Mouse (Mus musculus) CH12.LX (cell line): Measurements from ENCODE around the gene Entpd5.

ENCODE experiments used
- E2F4 ChIP-seq: IDR thresholded peaks from 2 replicates; pipeline ENCODE4 v1.6.1; 2011; ENCODE audit warnings: low read depth, low read length, improper control_type of control experiment; ENCODE audit not compliant: insufficient replicate concordance
- IRF4 ChIP-seq: IDR thresholded peaks from 2 replicates; pipeline ENCODE4 v1.6.1; 2014; ENCODE audit warnings: low read depth, mild to moderate bottlenecking, inconsistent platforms, low read length, improper control_type of control experiment
- RAD21 ChIP-seq: IDR thresholded peaks from 2 replicates; pipeline ENCODE4 v1.6.1; 2011; ENCODE audit warnings: low read depth, mild to moderate bottlenecking, low read length, improper control_type of control experiment, moderate library complexity
- SMC3 ChIP-seq: IDR thresholded peaks from 2 replicates; pipeline ENCODE4 v1.6.1; 2011; ENCODE audit warnings: low read depth, low read length, improper control_type of control experiment

- TF ChIP-seq RAD21 = no peak
- TF ChIP-seq SMC3 = no peak
- TF ChIP-seq E2F4 = no peak
- TF ChIP-seq IRF4 = no peak
Measured at GRCm38 (mm10) chr12:84447386-84447785, 38.6 kb upstream of the Entpd5 start.
